Comparison of ENCODE assay signal across 8 mouse cellular contexts in genomic region chr14:53073126-53073525, GRCm38 (mm10).
DNase-seq lines count a peak whose midpoint lies in the region; ATAC-seq and TF ChIP-seq lines count a peak whose summit lies in the region.
"Not testable (repeated sequence)": the region's sequence is repeated elsewhere in the genome, so short reads cannot be mapped to it uniquely, and the experiment has no call there.

No protein-coding gene starts in this region.

- not testable (repeated sequence) for H3K4me1 ChIP-seq in MEL (ENCODE audit: control insufficient read depth in 1 of 2, insufficient read depth in 2 of 2, low read length in 2 of 2); liver, embryonic 14.5 days (replicated peaks; ENCODE audit: control insufficient read depth in 2 of 2, insufficient read depth in 2 of 2, low read length in 1 of 2)

- DNase-seq in 416B (ENCODE audit: low read depth) (peak; percentile 31), MEL (ENCODE audit: low read depth, low spot score) (peak; percentile 55)
- DNase-seq in liver, embryonic 14.5 days (ENCODE audit: low read depth in 3 of 3, low spot score in 3 of 3) = not testable (repeated sequence)
- DNase-seq in thymus, adult 18-20 months = peak; percentile 3 to 21
- DNase-seq in thymus, postnatal 14 days = peak; percentile 44

- H3K27me3 ChIP-seq in MEL (ENCODE audit: control insufficient read depth in 1 of 2, insufficient read depth in 2 of 2, low read length in 2 of 2); liver, embryonic 14.5 days (ENCODE audit: control insufficient read depth, insufficient read depth, low read length): not testable (repeated sequence)

- TF ChIP-seq EP300 in MEL (IDR thresholded peaks at IDR 0.05; ENCODE audit: low read depth in 1 of 2, low read length in 2 of 2); liver, embryonic 14.5 days (IDR thresholded peaks at IDR 0.05; ENCODE audit: low read depth): not testable (repeated sequence)

- H3K79me2 ChIP-seq in MEL (ENCODE audit: control insufficient read depth, insufficient read depth, low read length, poor library complexity) = not testable (repeated sequence)

- H3K4me2 ChIP-seq in liver, embryonic 14.5 days (ENCODE audit: low read depth) = not testable (repeated sequence)

- H3K9me3 ChIP-seq in MEL (replicated peaks; ENCODE audit: insufficient read depth, low read length); liver, embryonic 14.5 days (ENCODE audit: control insufficient read depth, low read length): not testable (repeated sequence)

- not testable (repeated sequence) for TF ChIP-seq POLR2A in MEL (IDR thresholded peaks at IDR 0.05; ENCODE audit: control insufficient read depth in 1 of 2, insufficient read depth in 1 of 2, low read depth in 1 of 2, low read length in 2 of 2, poor library complexity in 1 of 2)

- not testable (repeated sequence) for H3K36me3 ChIP-seq in MEL (ENCODE audit: control insufficient read depth in 1 of 2, insufficient read depth in 2 of 2, low read length in 2 of 2); liver, embryonic 14.5 days (replicated peaks; ENCODE audit: control insufficient read depth, insufficient read depth, low read depth)

- TF ChIP-seq RAD21 in MEL (IDR thresholded peaks at IDR 0.05; ENCODE audit: low read depth, low read length) = not testable (repeated sequence)

- TF ChIP-seq CTCF in MEL (IDR thresholded peaks at IDR 0.05 in 2 of 3, conservative IDR thresholded peaks at IDR 0.05 in 1 of 3; ENCODE audit: control insufficient read depth in 1 of 3, insufficient read depth in 1 of 3, low read depth in 2 of 3, low read length in 3 of 3, poor library complexity in 1 of 3, severe bottlenecking in 1 of 3); liver, embryonic 14.5 days (IDR thresholded peaks at IDR 0.05; ENCODE audit: low read depth): not testable (repeated sequence)

- peak overlapping the region; percentile 62 for H3K27ac ChIP-seq in MEL (ENCODE audit: control insufficient read depth, low read depth, low read length)
- not testable (repeated sequence) for H3K27ac ChIP-seq in liver, embryonic 14.5 days

- ATAC-seq in common myeloid progenitor, adult 5-6 weeks (replicated peaks; ENCODE audit: low read depth, poor library complexity, severe bottlenecking) = peak; percentile 89
- peak; percentile 65 for ATAC-seq in inflammation-experienced regulatory T-cells, adult 6 months
- peak; percentile 53; the same call in 1 of the 2 replicates for ATAC-seq in liver, embryonic 14.5 days (ENCODE audit: insufficient read depth)
- peak; percentile 86 for ATAC-seq in megakaryocyte-erythroid progenitor cell, adult 5-6 weeks (replicated peaks; ENCODE audit: low FRiP score, low TSS enrichment, poor library complexity, severe bottlenecking)

- 14% methylated on average over 6 of the region's 6 CpGs for WGBS in liver, embryonic 14.5 days (ENCODE audit: insufficient replicate concordance)

- H3K9ac ChIP-seq in MEL (ENCODE audit: control insufficient read depth, low read depth, low read length, poor library complexity, severe bottlenecking) = peak overlapping the region; percentile 52
- H3K9ac ChIP-seq in liver, embryonic 14.5 days (replicated peaks) = not testable (repeated sequence)

- peak overlapping the region; percentile 13 to 51; a peak in 3 of 4 replicates for H3K4me3 ChIP-seq in MEL (ENCODE audit: control insufficient read depth in 1 of 2, insufficient read depth in 1 of 2, low read depth in 2 of 2, low read length in 2 of 2)
- not testable (repeated sequence) for H3K4me3 ChIP-seq in liver, embryonic 14.5 days (ENCODE audit: insufficient read depth in 1 of 2, low read depth in 2 of 2, low read length in 2 of 2)

TF ChIP-seq in MEL, 35 proteins besides CTCF, POLR2A, EP300 and RAD21:
- TF ChIP-seq SIN3A (IDR thresholded peaks at IDR 0.05; ENCODE audit: low read length) = 0 out of 2 replicates have a peak, but pooled peaks have one; percentile 27
TF ChIP-seq in MEL: peak in this region for 1; not testable (repeated sequence) for 34.
